ENCODE assay signal across 12 mouse cellular contexts in the genomic region with DNA sequence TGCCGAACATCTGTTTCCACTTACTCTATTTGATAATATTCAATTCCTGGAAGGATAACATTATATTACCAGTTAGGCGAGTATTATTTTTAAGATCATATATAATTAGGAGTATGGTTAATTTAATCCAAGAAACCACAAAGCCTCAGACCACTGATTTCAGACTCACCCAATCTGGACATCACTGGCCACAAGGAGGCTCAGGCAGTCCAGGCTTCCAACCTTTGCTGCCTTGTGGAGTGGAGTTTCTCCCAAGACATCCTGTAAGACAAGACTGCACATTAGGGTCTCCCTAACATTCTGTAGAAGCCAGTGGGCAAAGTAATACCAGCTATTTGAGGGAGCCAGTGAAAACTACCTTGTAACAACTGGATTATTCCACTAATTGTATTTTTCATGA. TPM values are rescaled to one million over a fixed set of nuclear protein-coding genes. Genes with fewer than 3 reads are reported as not detected.
A peak's percentile ranks its signal among the peaks of the same experiment; 100 is the strongest.
DNase-seq lines count a peak whose midpoint lies in the region; ATAC-seq and TF ChIP-seq lines count a peak whose summit lies in the region.
"Had no signal": no experiment of that assay in that cellular context is flagged by ENCODE, and none has a peak within 500 bp of the region (broad histone marks: within the 10 kb centered on the region; RNA-seq: fewer than 3 reads in every experiment).

No protein-coding gene starts in this region.

- TF ChIP-seq POLR2A in heart, adult 2 months (IDR thresholded peaks at IDR 0.05; ENCODE audit: insufficient read depth, low read depth, low read length), result no peak
- no peak for TF ChIP-seq POLR2A in cortical plate, adult 2 months (IDR thresholded peaks at IDR 0.05; ENCODE audit: extremely low read depth, insufficient read depth, low read length)

- peak overlapping the region; percentile 89 for H3K4me2 ChIP-seq in liver, embryonic 11.5 days
- peak overlapping the region; percentile 92 for H3K4me2 ChIP-seq in midbrain, embryonic 16.5 days (ENCODE audit: low read length)

- 55% methylated on average over 2 of the region's 2 CpGs for WGBS in heart, adult 2 months
- WGBS in liver, embryonic 11.5 days, result 76% methylated on average over 2 of the region's 2 CpGs
- 91% methylated on average over 2 of the region's 2 CpGs for WGBS in midbrain, embryonic 16.5 days

- no peaks in the 10 kb centered on the region for H3K27me3 ChIP-seq in heart, adult 2 months (ENCODE audit: control insufficient read depth, insufficient read depth, low read length)
- H3K27me3 ChIP-seq in liver, embryonic 11.5 days (replicated peaks; ENCODE audit: control insufficient read depth, insufficient read depth, low read length), result no peaks in the 10 kb centered on the region
- H3K27me3 ChIP-seq in midbrain, embryonic 16.5 days (ENCODE audit: control insufficient read depth, insufficient read depth, low read depth, low read length), result no peaks in the 10 kb centered on the region
- H3K27me3 ChIP-seq: liver, embryonic 13.5 days had no signal

- H3K4me3 ChIP-seq in heart, adult 2 months, result peak overlapping the region; percentile 57
- H3K4me3 ChIP-seq in liver, embryonic 11.5 days (ENCODE audit: low read depth, low read length), result no peak overlapping the region
- no peak overlapping the region for H3K4me3 ChIP-seq in cortical plate, adult 2 months (ENCODE audit: insufficient read depth, low read length)
- peak overlapping the region; percentile 16; the same call in 1 of the 2 replicates for H3K4me3 ChIP-seq in midbrain, embryonic 16.5 days (ENCODE audit: low read depth, low read length)

- H3K79me2 ChIP-seq in heart, adult 2 months (replicated peaks; ENCODE audit: control insufficient read depth, insufficient read depth, low read length), result no peaks in the 10 kb centered on the region

- no peak overlapping the region for H3K9ac ChIP-seq in heart, adult 2 months (ENCODE audit: low read depth, low read length)
- H3K9ac ChIP-seq in liver, embryonic 11.5 days (ENCODE audit: low read depth, low read length), result no peak overlapping the region
- no peak overlapping the region for H3K9ac ChIP-seq in midbrain, embryonic 16.5 days (ENCODE audit: low read depth, low read length)

- no peaks in the 10 kb centered on the region; the same call in none of the 2 replicates for H3K4me1 ChIP-seq in heart, adult 2 months (ENCODE audit: control insufficient read depth, insufficient read depth, low read length)
- H3K4me1 ChIP-seq in liver, embryonic 11.5 days (replicated peaks; ENCODE audit: control insufficient read depth, insufficient read depth, low read length), result peaks cover 2% of the 10 kb centered on the region
- H3K4me1 ChIP-seq in cortical plate, adult 2 months (ENCODE audit: control insufficient read depth, insufficient read depth, low read length), result no peaks in the 10 kb centered on the region
- H3K4me1 ChIP-seq in midbrain, embryonic 16.5 days (ENCODE audit: control insufficient read depth, insufficient read depth, low read length), result peaks cover 6% of the 10 kb centered on the region

- no peaks in the 10 kb centered on the region for H3K9me3 ChIP-seq in liver, embryonic 11.5 days (ENCODE audit: control insufficient read depth, low read length)
- no peaks in the 10 kb centered on the region for H3K9me3 ChIP-seq in midbrain, embryonic 16.5 days (replicated peaks; ENCODE audit: control insufficient read depth, low read length, poor library complexity, severe bottlenecking)
- H3K9me3 ChIP-seq: liver, embryonic 13.5 days had no signal

- ATAC-seq in liver, embryonic 11.5 days (replicated peaks; ENCODE audit: low FRiP score), result no peak
- ATAC-seq in midbrain, embryonic 16.5 days, result no peak
- ATAC-seq: CD4-positive, CD25-positive, alpha-beta regulatory T cell, adult 4 months had no signal

- TF ChIP-seq EP300 in heart, adult 2 months (IDR thresholded peaks at IDR 0.05; ENCODE audit: insufficient read depth, low read depth, low read length), result no peak

- intact Hi-C loops in heart, adult 2 months (cut with DNase I), result no loop called here
- intact Hi-C loops in heart, postnatal 10 days (cut with DNase I), result loop anchor here (1.0 kb wide), 1 partner anchor 151 kb away; no protein-coding TSS in a partner anchor

- DNase-seq in heart, adult 2 months, result no peak
- DNase-seq in heart, postnatal 10 days, result no peak
- no peak for DNase-seq in liver, embryonic 11.5 days (ENCODE audit: low spot score)
- no peak for DNase-seq in liver
- DNase-seq in ovary, postnatal 14 days (ENCODE audit: low spot score), result no peak
- DNase-seq in urinary bladder, adult 2 months (ENCODE audit: low spot score), result no peak
- DNase-seq: adrenal gland, adult 2 months; kidney, adult 11 months; liver, embryonic 13.5 days had no signal

- peak; percentile 69 for TF ChIP-seq CTCF in heart, adult 2 months (IDR thresholded peaks at IDR 0.05)
- 0 out of 2 replicates have a peak, but pooled peaks have one; percentile 8 for TF ChIP-seq CTCF in cortical plate, adult 2 months (IDR thresholded peaks at IDR 0.05; ENCODE audit: extremely low read depth, insufficient read depth, low read length)

- H3K27ac ChIP-seq in heart, adult 2 months, result peak overlapping the region; percentile 8; the same call in 1 of the 2 replicates
- no peak overlapping the region for H3K27ac ChIP-seq in liver, embryonic 11.5 days (ENCODE audit: low read depth, low read length)
- H3K27ac ChIP-seq in cortical plate, adult 2 months (ENCODE audit: insufficient read depth, low read length), result no peak overlapping the region
- H3K27ac ChIP-seq in midbrain, embryonic 16.5 days (ENCODE audit: low read length), result no peak overlapping the region
- H3K27ac ChIP-seq: liver, embryonic 13.5 days had no signal

- H3K36me3 ChIP-seq in heart, adult 2 months (ENCODE audit: control insufficient read depth, insufficient read depth, low read length), result peaks cover 6% of the 10 kb centered on the region
- peaks cover 17% of the 10 kb centered on the region; the same call in 1 of the 2 replicates for H3K36me3 ChIP-seq in liver, embryonic 11.5 days (ENCODE audit: control insufficient read depth, insufficient read depth, low read length)
- H3K36me3 ChIP-seq in midbrain, embryonic 16.5 days (ENCODE audit: control insufficient read depth, insufficient read depth, low read length), result peaks cover 22% of the 10 kb centered on the region

RNA-seq across cellular contexts. Expression of gene Lrp2bp, which starts 0.9 kb away (rescaled TPM):
- 1 to 10 TPM in 1 of 2 experiments, under 1 TPM in 1; 0.55 to 1.3 TPM for total RNA-seq in heart, adult 2 months (2021)
- polyA plus RNA-seq in heart, adult 2 months (2012; rRNA removed), result 0.61 and 1.4 TPM in 2 replicates
- 1 to 10 TPM in 1 of 2 experiments, under 1 TPM in 1; 0.86 to 1.2 TPM for total RNA-seq in heart, postnatal 10 days (2021)
- polyA plus RNA-seq in liver, embryonic 11.5 days (2014; fragmentation: Nextera tagmentation; extraction: Ambion mirVana), result 0.29 and 0.40 TPM in 2 replicates
- 0.38 and 0.45 TPM in 2 replicates for polyA plus RNA-seq in cortical plate, adult 2 months (2012; rRNA removed)
- 0.49 and 1.1 TPM in 2 replicates for polyA plus RNA-seq in midbrain, embryonic 16.5 days (2015; fragmentation: Nextera tagmentation; extraction: Ambion mirVana)
- 0.21 and 0.44 TPM in 2 replicates for polyA plus RNA-seq in urinary bladder, adult 2 months (2012; rRNA removed)
- polyA plus RNA-seq: adrenal gland, adult 2 months had no signal

RNA-seq across cellular contexts. Expression of gene Ankrd37, which starts 7.3 kb away (rescaled TPM):
- total RNA-seq in heart, adult 2 months (2021), result 1 to 10 TPM; 4.5 TPM
- polyA plus RNA-seq in heart, adult 2 months (2012; rRNA removed), result 5.2 and 7.1 TPM in 2 replicates
- total RNA-seq in heart, postnatal 10 days (2021), result 1 to 10 TPM; 8.8 to 9.8 TPM
- 17.6 and 19.9 TPM in 2 replicates for polyA plus RNA-seq in liver, embryonic 11.5 days (2014; fragmentation: Nextera tagmentation; extraction: Ambion mirVana)
- 12.7 and 13.4 TPM in 2 replicates for polyA plus RNA-seq in cortical plate, adult 2 months (2012; rRNA removed)
- polyA plus RNA-seq in midbrain, embryonic 16.5 days (2015; fragmentation: Nextera tagmentation; extraction: Ambion mirVana), result 46.8 and 48.2 TPM in 2 replicates
- 6.2 and 6.8 TPM in 2 replicates for polyA plus RNA-seq in urinary bladder, adult 2 months (2012; rRNA removed)

RNA-seq across cellular contexts. Expression of gene Ufsp2, which starts 22.9 kb away (rescaled TPM):
- total RNA-seq in heart, adult 2 months (2021), result 10 to 100 TPM; 25.3 to 25.9 TPM
- polyA plus RNA-seq in heart, adult 2 months (2012; rRNA removed), result 12.1 and 27.1 TPM in 2 replicates
- 10 to 100 TPM; 29.9 to 40.9 TPM for total RNA-seq in heart, postnatal 10 days (2021)
- polyA plus RNA-seq in liver, embryonic 11.5 days (2014; fragmentation: Nextera tagmentation; extraction: Ambion mirVana), result 67.1 and 71.1 TPM in 2 replicates
- 64.2 and 64.6 TPM in 2 replicates for polyA plus RNA-seq in cortical plate, adult 2 months (2012; rRNA removed)
- 62.4 and 63.5 TPM in 2 replicates for polyA plus RNA-seq in midbrain, embryonic 16.5 days (2015; fragmentation: Nextera tagmentation; extraction: Ambion mirVana)
- polyA plus RNA-seq in urinary bladder, adult 2 months (2012; rRNA removed), result 51.4 and 57.1 TPM in 2 replicates

RNA-seq across cellular contexts. Expression of gene 1700029J07Rik, which starts 23.2 kb away (rescaled TPM):
- under 1 TPM; 0.59 to 0.76 TPM for total RNA-seq in heart, adult 2 months (2021)
- polyA plus RNA-seq in heart, adult 2 months (2012; rRNA removed), result 0.66 and 0.94 TPM in 2 replicates
- total RNA-seq in heart, postnatal 10 days (2021), result under 1 TPM; 0.53 to 0.97 TPM
- 2.0 and 2.2 TPM in 2 replicates for polyA plus RNA-seq in liver, embryonic 11.5 days (2014; fragmentation: Nextera tagmentation; extraction: Ambion mirVana)
- 7.0 and 8.2 TPM in 2 replicates for polyA plus RNA-seq in cortical plate, adult 2 months (2012; rRNA removed)
- 6.9 and 7.3 TPM in 2 replicates for polyA plus RNA-seq in midbrain, embryonic 16.5 days (2015; fragmentation: Nextera tagmentation; extraction: Ambion mirVana)
- 8.5 and 11.2 TPM in 2 replicates for polyA plus RNA-seq in urinary bladder, adult 2 months (2012; rRNA removed)

Comparison
In these comparisons a context has a peak if more than half of its experiments do, and no peak if none do; other contexts are left out.
1. H3K4me3 ChIP-seq: peak in heart, adult 2 months (single experiment) and midbrain, embryonic 16.5 days (single experiment); none in liver, embryonic 11.5 days (single experiment) and cortical plate, adult 2 months (single experiment).